Comparison of ENCODE assay signal across 8 mouse cellular contexts in genomic region chr7:104335547-104335946, GRCm38 (mm10). TPM values are rescaled to one million over a fixed set of nuclear protein-coding genes. Genes with fewer than 3 reads are reported as not detected.
"Had no signal": no experiment of that assay in that cellular context is flagged by ENCODE, and none has a peak within 500 bp of the region (broad histone marks: within the 10 kb centered on the region; RNA-seq: fewer than 3 reads in every experiment).

No protein-coding gene starts in this region.

RNA-seq across cellular contexts. Expression of gene Trim34b, which starts 6.3 kb away (rescaled TPM):
- total RNA-seq: forebrain, postnatal 0 days; gastrocnemius, adult 18-20 months; gastrocnemius, adult 2 months; gastrocnemius, adult 8-10 months had no signal

RNA-seq across cellular contexts. Expression of gene Trim30b, which starts 34.1 kb away (rescaled TPM):
- total RNA-seq: gastrocnemius, adult 18-20 months; gastrocnemius, adult 2 months; gastrocnemius, adult 8-10 months; gastrocnemius, postnatal 10 days; gastrocnemius, postnatal 14 days; gastrocnemius, postnatal 25 days; gastrocnemius, postnatal 36 days had no signal
